Mouse (Mus musculus) induced T-regulatory cell, adult 2 months (primary cell): ENCODE results near the gene Eno4.
A peak's percentile ranks its signal among the peaks of the same experiment; 100 is the strongest.
"Not testable (repeated sequence)": the region's sequence is repeated elsewhere in the genome, so short reads cannot be mapped to it uniquely, and the experiment has no call there.

Experiments used
- DNase-seq: peaks from one replicate; pipeline ENCODE4 v3.0.0-alpha.2; 2012; ENCODE audit warnings: low read depth

The Eno4 gene

DNA sequence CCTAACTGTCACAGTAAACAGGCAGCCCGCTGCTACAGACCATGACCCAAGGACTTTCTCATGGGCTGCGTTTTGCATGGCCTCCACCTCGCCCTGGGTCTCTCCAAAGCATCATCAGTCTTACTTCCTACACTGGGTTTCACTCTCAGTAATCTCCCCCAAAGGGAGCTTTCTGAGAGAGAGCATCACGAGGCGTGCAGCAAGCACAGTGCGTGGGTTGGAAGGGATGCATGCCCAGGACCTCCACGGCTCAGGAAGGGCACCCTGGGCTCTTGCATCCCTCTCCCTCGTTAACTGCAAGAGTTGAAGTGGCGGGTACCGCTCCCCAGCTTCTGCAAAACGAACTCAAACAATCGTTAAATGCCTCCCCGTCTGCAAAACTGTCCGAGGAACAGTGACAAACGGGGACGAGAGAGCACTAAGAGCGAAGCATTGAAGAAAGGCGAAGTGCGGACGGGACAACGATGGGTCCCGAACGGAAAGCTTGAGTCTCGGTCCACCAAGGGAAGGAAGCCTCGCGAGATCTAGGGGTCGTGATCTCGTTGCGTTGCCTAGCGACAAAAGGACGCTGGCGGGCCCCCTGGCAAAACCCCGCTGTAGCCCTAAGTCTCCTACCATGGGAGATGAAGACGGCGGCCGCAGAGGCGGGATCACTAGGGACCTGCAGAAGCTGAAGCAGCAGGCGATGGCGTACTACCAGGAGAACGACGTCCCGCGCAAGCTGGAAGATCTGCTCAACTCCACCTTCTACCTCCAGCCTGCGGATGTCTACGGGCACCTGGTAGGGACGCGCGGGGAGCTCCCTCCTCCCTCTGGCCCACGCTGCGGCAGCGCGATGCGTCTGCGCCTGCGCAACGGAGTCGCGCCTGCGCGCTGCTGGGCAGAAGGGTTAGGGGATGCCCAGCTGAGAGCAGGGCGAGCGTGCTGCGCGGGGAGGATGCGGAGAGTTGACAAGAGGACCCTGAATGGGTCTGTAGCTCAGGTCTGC, at the start of gene Eno4, which contains the start of gene Hspa12a:
TSS of gene Eno4 (plus strand) at position 585 of the 988 bp plus-strand sequence.
TSS of gene Hspa12a (minus strand) at position 814 of the 988 bp plus-strand sequence.
- DNase-seq, result peak; percentile 96

GRCm38 (mm10) chr19:58896216-58896615, 47.0 kb upstream of the Eno4 start:
- no peak for DNase-seq

DNA sequence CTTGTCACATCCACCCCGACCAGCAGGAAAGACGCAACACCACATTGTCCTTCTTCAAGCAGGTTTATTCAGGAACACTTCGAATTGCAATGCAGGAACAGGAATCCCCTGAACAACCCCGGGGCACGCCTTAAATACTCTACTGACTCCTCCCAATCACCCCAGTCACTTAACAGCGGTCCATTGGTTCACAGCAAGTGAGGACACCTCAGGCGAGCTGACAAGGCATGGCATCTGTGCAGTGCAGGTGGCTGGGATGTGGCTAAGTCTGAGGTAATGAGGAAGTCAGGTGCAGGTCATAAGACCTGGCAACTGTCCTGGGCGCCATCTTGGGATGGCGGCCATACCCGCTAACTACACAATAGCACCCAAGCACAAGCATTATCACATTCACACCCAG, 42.8 kb upstream of the Eno4 start:
- not testable (repeated sequence) for DNase-seq

GRCm38 (mm10) chr19:58903079-58903898, 39.9 kb upstream of the Eno4 start:
- DNase-seq, result no peak

DNA sequence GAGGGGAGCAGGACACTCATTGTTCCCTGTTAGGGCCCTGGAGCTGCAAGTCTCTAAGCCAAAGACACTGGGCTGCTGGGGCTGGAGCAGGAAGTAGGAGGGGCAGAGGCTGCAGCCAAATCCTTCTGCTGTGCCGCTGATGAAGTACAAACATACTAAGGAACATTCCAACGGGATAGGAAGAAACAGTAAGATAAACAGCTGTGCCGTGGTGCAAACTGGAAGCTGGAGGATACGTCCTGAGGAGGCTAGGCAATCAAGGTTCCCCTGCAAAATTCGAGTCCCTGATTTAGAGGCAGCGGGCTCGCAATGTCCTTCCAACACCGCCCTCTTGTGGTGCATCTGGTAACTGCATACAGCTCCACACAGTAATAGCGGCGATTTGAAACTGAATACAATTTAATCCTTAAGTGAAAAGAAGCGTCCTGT, 39.3 kb upstream of the Eno4 start:
- peak; percentile 79 for DNase-seq

- no peak for DNase-seq
Measured at GRCm38 (mm10) chr19:58906685-58907084, 36.5 kb upstream of the Eno4 start.

DNA sequence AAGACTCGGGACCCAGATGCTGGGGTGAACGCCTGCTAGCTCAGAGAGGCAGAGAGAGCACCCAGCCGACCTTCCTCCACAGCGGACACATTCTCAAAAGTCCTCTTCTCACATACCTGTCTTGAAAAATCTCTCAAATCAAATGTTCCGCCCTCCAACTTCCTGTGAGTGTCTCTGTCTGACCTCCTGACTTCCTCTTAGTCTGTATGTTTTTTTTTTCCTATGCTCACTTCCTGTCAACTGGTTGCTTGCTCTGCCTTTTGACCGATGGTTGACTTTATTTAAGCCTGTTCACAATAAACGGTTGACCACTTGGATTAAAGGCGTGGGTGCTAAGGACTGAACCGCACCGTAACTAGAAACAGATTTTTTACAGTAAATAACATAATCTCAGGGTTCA, 35.2 kb upstream of the Eno4 start:
- DNase-seq, result peak; percentile 27

DNA sequence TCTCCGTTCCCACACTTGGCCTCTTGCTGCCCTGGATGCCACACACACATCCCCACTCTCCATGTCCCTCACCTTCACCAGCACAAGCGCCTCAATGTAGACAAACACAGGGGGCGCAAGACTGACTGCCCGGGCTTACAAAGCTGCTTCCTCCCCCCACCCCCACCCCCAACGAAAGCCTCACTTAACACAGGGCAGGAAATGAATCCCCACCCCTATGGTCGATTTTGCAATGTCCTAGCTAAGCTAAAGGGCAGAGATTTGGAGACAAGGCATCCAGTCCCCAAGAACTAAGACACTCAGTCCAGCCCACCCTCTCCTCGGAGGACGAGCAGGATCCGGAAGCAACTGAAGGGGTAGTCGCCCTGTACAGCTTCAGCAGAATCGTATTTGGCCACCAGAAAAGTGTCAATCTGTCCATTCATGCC, 32.3 kb upstream of the Eno4 start:
- DNase-seq, result peak; percentile 15

DNA sequence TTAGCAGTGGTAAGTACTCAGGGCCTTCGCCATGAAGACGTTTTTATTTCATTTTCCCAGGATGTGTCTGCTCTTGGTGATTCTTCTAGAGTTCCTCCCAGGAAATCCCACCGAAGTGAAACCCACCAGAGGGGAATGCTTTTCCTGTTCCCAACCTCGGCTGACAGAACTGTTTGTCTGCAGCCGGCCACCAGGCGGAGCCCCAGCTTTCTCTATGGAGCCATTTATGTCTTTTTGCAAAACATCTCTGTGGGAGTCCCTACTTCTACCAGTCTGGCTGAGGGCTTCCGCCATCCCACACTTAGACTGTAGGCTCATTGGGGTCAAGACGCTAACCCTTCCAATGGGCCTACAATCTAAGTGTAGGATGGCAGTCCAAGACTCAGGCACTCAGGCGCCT, 31.8 kb upstream of the Eno4 start:
- peak; percentile 54 for DNase-seq

DNA sequence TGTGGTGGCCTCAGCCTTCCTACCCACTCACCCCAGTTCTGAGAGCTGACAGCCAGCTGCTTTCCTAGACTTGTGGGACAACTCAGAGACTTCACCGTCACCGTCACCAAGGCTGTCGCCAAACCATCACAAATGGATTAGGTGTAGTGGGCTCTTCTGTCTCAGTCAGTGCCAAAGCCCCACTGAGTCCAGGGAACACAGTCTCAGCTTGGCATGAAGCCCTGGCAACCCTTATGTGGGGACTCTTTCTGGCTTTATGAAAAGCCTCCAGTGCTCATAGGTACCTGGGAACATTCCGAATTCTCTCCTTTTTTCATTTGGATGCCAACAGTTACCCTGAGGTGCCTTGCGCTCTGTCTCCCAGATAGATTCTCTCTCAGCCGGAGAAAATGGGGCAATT, 29.9 kb upstream of the Eno4 start:
- DNase-seq, result no peak

GRCm38 (mm10) chr19:58918597-58918996, 24.6 kb upstream of the Eno4 start:
- peak; percentile 7 for DNase-seq

DNA sequence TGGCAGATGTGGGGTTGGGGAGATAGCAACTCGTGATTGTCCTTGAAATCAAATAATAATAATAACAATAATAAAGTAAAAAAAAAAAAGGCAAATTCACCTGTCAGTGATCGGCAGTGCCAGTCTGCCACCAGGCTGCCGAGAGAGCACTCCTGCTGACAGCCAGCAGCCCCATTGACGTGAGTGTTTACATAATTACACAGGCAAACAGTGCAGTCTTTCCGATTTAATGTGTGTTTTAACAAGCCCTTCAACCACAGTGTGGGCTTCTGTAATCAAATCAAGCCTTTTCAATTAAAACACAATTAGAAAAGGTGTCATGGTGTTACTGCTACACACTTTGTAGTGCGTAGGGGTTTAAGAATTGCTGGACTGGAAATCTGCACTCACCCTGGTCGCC, 24.1 kb upstream of the Eno4 start:
- no peak for DNase-seq

GRCm38 (mm10) chr19:58931081-58931800, 12.0 kb upstream of the Eno4 start:
- no peak for DNase-seq

DNA sequence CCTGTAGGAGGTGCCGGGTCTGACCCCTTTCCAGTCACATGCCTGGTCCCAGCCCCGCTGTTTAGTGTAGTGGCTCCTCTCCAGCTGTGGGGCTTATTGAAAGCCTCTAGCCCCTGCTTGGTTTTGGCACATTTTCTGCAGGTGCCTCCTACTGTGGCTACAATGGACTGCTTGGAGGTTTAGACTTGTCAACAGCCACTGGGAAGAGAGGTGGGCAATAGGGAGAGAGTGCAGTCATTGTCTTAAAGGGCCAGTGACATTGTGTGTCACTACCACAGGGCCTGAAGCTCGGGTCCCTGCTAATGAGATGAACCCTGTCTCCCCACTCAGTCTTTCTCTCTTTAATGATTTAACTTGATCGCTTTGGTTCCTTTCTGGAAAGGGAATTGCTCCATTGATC, 10.2 kb upstream of the Eno4 start:
- DNase-seq, result no peak

GRCm38 (mm10) chr19:58945959-58946358, 2.7 kb downstream of the Eno4 start:
- no peak for DNase-seq

- DNase-seq, result no peak
Measured at GRCm38 (mm10) chr19:58951521-58951920, 8.3 kb downstream of the Eno4 start.

DNA sequence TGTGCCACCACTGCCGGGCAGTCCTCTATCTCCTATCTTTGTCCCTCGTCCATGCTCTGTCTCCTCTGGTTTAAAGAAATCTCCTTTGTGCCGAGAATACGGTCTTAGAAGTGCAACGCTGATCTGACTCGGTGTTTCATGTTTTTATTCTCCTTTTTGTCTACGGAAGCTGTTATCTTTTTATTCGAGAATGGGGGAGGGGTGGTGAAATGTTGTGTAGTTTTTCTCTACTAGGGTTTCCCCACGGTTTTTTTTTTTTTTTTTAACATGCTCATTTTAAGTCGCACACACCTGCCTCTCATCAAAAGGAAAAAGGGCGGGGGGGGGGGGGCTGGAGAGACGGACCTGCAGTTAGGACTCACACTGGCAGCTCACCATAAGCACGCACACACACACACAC, 9.0 kb downstream of the Eno4 start:
- DNase-seq, result no peak

DNA sequence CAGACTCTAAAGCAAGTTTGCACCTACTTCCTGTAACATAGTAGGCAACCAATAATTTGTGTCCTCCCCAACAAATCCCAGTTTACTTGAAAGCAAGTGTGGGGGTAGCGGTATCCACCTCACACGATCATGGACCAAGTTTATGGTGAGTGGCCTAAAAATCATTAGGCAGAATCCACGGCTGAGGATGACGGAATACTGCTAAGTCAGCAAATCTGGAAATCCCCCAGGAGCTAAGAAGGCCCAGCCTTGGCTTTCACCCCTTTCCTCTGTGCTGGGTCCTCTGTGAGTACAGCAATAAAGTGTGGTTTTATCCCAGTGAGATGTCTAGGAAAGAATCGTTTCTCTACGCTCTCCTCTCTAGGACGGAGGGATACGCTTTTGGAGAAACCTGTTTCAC, 11.6 kb downstream of the Eno4 start:
- DNase-seq, result no peak

DNA sequence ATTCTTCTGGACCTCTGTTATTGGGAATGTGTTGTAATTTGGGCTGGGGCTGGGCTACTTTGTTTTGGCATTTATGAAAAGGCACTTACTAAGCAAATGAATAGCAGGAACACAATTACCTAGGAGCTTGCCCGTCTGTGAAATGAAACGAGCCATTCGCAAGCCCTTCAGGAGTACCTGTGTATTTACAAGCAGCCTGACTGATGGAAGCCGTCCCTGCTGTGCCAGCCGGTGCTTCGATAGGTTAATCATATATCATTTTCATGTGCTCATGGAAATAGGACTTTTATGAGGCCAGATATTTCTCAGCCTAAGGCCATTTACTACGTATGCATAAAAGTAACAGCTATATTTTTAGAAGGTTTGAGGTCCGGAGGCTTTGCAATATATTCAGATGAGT, 19.8 kb downstream of the Eno4 start:
- no peak for DNase-seq

DNA sequence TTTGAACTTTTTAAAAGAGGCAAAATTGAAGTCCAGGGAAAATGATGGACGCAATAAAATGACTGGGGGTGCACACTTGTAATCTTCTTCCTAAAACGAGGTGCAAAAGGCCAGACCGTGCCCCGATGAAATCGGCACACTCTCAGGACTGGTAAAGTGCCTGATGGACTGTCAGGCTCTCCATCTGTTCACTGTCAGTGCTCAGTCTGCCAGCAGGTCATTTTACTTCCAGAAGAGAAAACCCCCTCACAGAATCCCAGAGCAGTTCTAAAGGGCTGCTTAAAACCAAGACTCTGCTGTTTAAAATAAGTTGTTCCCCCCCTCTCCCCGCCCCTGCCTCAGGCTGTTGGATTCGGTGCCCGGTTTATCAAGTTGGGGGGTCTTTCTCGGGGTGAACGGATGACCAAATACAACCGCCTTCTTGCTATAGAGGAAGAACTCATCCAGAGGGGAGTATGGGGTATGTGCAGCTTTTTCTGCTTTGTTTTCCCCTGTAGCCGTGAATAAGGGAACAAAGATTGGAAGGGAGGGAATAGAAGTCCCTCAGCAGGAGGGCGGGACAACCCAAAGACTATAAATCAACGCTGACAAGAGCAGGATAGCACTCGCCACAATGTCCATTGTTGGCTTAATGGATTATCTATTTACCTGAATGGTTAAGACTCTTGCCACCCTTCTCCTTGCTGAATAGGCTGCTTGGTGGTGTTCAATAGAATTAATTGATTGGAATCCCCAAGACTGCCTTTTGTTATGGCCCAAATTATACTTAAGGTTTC, 25.7 kb downstream of the Eno4 start:
- no peak for DNase-seq

GRCm38 (mm10) chr19:58970826-58971225, 27.6 kb downstream of the Eno4 start:
- DNase-seq, result no peak
